Mouse (Mus musculus): ENCODE data around the gene Gm14214. TPM values are rescaled to one million over a fixed set of nuclear protein-coding genes. Genes with fewer than 3 reads are reported as not detected.

Gene Gm14214
- not detected for total RNA-seq (2023)

DNA sequence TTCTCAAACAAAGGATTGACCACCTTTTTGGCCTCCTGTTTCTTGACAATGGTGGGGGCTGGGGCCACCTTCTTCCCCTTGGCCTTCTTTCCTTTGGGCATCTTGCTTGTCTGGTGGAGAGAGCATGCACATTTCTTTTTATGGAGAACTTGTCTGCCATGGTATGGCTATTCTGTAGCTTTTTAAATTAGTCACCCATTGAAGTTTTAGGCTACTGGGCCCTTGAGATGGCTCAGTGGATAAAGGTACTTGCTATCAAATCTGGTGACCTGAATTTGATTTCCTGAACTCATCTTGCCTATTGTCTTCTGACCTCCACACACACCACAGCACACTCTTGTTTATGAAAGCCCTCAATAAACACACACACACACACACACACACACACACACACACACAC is at the start of gene Gm14214:
Gm14214 (minus strand) TSS at position 101 of the 400 bp plus-strand sequence.

DNA sequence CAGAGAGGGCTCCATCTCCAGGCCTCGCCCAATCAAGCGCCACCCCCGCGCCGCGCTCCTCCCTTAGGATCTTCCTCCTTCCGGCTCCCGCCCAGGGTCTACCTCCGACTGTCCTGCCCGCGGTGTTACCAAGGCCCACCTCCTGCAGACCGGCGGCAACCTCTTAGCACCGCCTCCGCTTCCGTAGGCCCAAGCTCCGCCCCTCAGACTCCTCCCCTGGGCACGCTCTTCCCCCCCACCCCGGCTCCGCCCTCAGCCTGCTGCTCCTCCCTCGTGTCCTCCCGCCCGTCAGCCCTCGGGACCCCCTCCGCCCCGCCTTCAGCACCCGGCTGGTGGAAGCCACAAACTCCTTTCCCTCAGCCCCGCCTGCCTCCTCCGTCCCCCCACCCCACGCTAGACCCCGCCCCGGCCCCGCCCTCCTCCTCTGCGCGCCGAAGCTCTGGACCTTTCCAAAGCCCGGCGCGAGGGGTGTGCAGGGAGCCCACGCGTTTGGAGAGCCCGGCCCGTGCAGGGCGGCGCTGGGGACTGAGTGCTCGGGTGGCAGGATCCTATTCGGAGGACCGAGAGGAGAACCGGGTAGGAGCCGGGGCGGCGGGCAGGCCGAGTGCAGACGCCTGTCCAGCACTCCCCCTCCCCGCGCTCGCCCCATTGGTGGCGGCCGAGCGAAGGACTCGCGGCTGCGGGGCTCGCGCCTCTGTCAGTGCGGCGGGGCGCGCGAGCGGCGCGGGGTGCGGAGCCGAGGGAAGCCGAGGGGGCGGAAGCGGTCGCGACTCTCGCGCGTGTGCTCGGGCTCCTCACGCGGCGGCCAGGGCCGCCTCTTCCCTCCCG is 21.0 kb upstream of the Gm14214 start, which contains the start of the genes Raly and a:
Raly (plus strand) TSS at position 441 of the 828 bp plus-strand sequence.
a (plus strand) TSS at position 747 of the 828 bp plus-strand sequence.

Other genes starting within 250 kb of the Gm14214 start
- gene 1700003F12Rik, start 222.9 kb downstream of the Gm14214 start, total RNA-seq (2023) = 1.8 TPM
- 1.8 TPM for gene Actl10, start 218.3 kb downstream of the Gm14214 start, total RNA-seq (2023)
- 2.8 TPM for gene Necab3, start 211.1 kb downstream of the Gm14214 start, total RNA-seq (2023)
- gene E2f1, start 200.1 kb downstream of the Gm14214 start, total RNA-seq (2023) = 1.9 TPM
- 5.6 TPM for gene Pxmp4, start 166.3 kb downstream of the Gm14214 start, total RNA-seq (2023)
- gene Zfp341, start 156.7 kb downstream of the Gm14214 start, total RNA-seq (2023) = 6.3 TPM
- not detected for gene 4930519P11Rik, start 156.6 kb downstream of the Gm14214 start, total RNA-seq (2023)
- 193 TPM for gene Chmp4b, start 118.3 kb downstream of the Gm14214 start, total RNA-seq (2023)
- 255 TPM for gene Raly, start 21.1 kb upstream of the Gm14214 start, total RNA-seq (2023)
- not detected for gene a, start 21.4 kb upstream of the Gm14214 start, total RNA-seq (2023)
- gene Eif2s2, start 122.9 kb upstream of the Gm14214 start, total RNA-seq (2023) = 96.8 TPM
- gene Gm14226, start 248.2 kb upstream of the Gm14214 start, total RNA-seq (2023) = not detected

Data from CD4-positive naive resting alpha-beta T cell, adult 76 days (primary cell).